Mouse (Mus musculus): ENCODE measurements around the gene Oxsr1.

DNA sequence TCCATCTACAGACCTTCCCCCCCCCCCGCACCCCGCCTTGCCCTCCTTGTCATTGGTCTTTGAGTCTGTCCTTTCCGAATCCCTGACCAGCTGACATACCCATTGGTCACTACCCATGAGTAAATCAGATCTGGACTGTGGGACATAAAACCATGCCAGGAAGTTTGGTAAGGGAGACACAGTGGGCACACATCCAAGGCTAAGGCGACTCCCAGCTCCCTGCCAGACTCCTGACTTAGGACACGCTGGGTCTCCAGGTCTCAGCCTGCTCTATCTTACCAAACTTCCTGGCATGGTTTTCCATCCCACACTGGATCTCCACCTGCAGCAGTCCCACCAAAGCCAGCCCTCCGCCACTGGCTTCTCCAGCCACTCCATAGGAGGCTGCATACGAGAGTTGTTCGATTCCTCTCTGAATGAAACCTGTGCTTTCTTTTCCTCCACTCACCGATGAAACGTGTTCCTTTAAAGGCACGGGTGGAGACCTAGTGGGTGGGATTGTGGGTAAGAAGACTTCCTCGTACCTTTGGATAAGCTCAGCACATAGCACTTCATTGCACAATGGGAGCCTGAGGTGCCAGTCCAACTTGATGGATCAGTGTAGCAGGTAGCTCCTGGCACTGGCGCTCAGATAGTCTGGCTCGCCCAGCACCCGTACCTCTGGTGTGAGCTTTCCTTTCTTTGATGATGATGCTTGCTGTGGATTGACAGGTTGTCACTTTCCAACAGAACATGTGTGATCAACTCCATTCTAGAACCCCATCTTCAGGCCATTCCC lies 8.1 kb upstream of the Oxsr1 start:
- TF ChIP-seq CTCF (IDR thresholded peaks at IDR 0.05; ENCODE audit: borderline replicate concordance, extremely low read depth, insufficient read depth, insufficient read length) (no peak), POLR2A (IDR thresholded peaks at IDR 0.05; ENCODE audit: borderline replicate concordance, extremely low read depth, insufficient read depth, insufficient read length, poor library complexity, severe bottlenecking) (no peak)

Measured in brain, embryonic 14.5 days (tissue).